Mouse (Mus musculus): ENCODE data around the gene Lhfp. TPM values are rescaled to one million over a fixed set of nuclear protein-coding genes. Genes with fewer than 3 reads are reported as not detected.

The Lhfp gene
- polyA plus RNA-seq, 1 experiment from 2014 or later: 77.0 TPM

GRCm38 (mm10) chr3:53004406-53005114 is 36.8 kb upstream of the Lhfp start:
- H3K4me3 ChIP-seq (ENCODE audit: low read length): no peak overlapping the region
- H3K9ac ChIP-seq (ENCODE audit: low read length): no peak overlapping the region
- H3K27me3 ChIP-seq (ENCODE audit: control insufficient read depth, insufficient read depth, low read depth, low read length): no peaks in the 10 kb centered on the region
- H3K27ac ChIP-seq (ENCODE audit: low read length): no peak overlapping the region
- H3K36me3 ChIP-seq (ENCODE audit: control insufficient read depth, insufficient read depth, low read length): peaks cover 19% of the 10 kb centered on the region
- ATAC-seq (ENCODE audit: low read depth): peak; percentile 51; the same call in 1 of the 2 replicates
- WGBS: 65% methylated on average over 2 of the region's 2 CpGs
- no peak overlapping the region for H3K4me2 ChIP-seq (ENCODE audit: low read depth, low read length)
- no peaks in the 10 kb centered on the region for H3K9me3 ChIP-seq (ENCODE audit: control insufficient read depth, low read length)
- H3K4me1 ChIP-seq (replicated peaks; ENCODE audit: control insufficient read depth, insufficient read depth, low read length): no peaks in the 10 kb centered on the region

GRCm38 (mm10) chr3:53007411-53007810 is 33.9 kb upstream of the Lhfp start:
- WGBS: 88% methylated on average over 8 of the region's 8 CpGs
- H3K27me3 ChIP-seq (ENCODE audit: control insufficient read depth, insufficient read depth, low read depth, low read length): no peaks in the 10 kb centered on the region
- H3K27ac ChIP-seq (ENCODE audit: low read length): no peak overlapping the region
- no peaks in the 10 kb centered on the region for H3K4me1 ChIP-seq (replicated peaks; ENCODE audit: control insufficient read depth, insufficient read depth, low read length)
- H3K4me3 ChIP-seq (ENCODE audit: low read length): no peak overlapping the region
- H3K9ac ChIP-seq (ENCODE audit: low read length): no peak overlapping the region
- no peaks in the 10 kb centered on the region for H3K9me3 ChIP-seq (ENCODE audit: control insufficient read depth, low read length)
- ATAC-seq (ENCODE audit: low read depth): no peak
- H3K4me2 ChIP-seq (ENCODE audit: low read depth, low read length): no peak overlapping the region
- peaks cover 19% of the 10 kb centered on the region for H3K36me3 ChIP-seq (ENCODE audit: control insufficient read depth, insufficient read depth, low read length)

- peak; percentile 94 for ATAC-seq (ENCODE audit: low read depth)
Measured at GRCm38 (mm10) chr3:53016436-53017340, 24.6 kb upstream of the Lhfp start, which contains the start of gene Cog6. Gene Cog6, minus strand, starts transcription at chr3:53017237.

GRCm38 (mm10) chr3:53027333-53027732 is 14.0 kb upstream of the Lhfp start:
- Histone ChIP-seq H3K36me3 (ENCODE audit: control insufficient read depth, insufficient read depth, low read length) (no peaks in the 10 kb centered on the region), H3K4me1 (replicated peaks; ENCODE audit: control insufficient read depth, insufficient read depth, low read length) (no peaks in the 10 kb centered on the region), H3K4me3 (ENCODE audit: low read length) (no peak overlapping the region), H3K27ac (ENCODE audit: low read length) (no peak overlapping the region), H3K9me3 (ENCODE audit: control insufficient read depth, low read length) (no peaks in the 10 kb centered on the region), H3K4me2 (ENCODE audit: low read depth, low read length) (no peak overlapping the region), H3K27me3 (ENCODE audit: control insufficient read depth, insufficient read depth, low read depth, low read length) (no peaks in the 10 kb centered on the region), H3K9ac (ENCODE audit: low read length) (no peak overlapping the region)
- no peak for ATAC-seq (ENCODE audit: low read depth)
- 70% methylated on average over 4 of the region's 4 CpGs for WGBS

More at GRCm38 (mm10) chr3:53016436-53017340, 24.6 kb upstream of the Lhfp start, which contains the start of gene Cog6:
- Histone ChIP-seq H3K9me3 (ENCODE audit: control insufficient read depth, low read length) (no peaks in the 10 kb centered on the region), H3K9ac (ENCODE audit: low read length) (peak within 1 kb of the TSS; percentile 77), H3K4me3 (ENCODE audit: low read length) (peak within 1 kb of the TSS; percentile 85), H3K27ac (ENCODE audit: low read length) (peak within 1 kb of the TSS; percentile 80), H3K4me1 (replicated peaks; ENCODE audit: control insufficient read depth, insufficient read depth, low read length) (no peaks in the 10 kb centered on the region; the same call in 1 of the 2 replicates), H3K36me3 (ENCODE audit: control insufficient read depth, insufficient read depth, low read length) (peaks cover 10% of the 10 kb centered on the region), H3K27me3 (ENCODE audit: control insufficient read depth, insufficient read depth, low read depth, low read length) (no peaks in the 10 kb centered on the region), H3K4me2 (ENCODE audit: low read depth, low read length) (peak within 1 kb of the TSS; percentile 83)
- WGBS: 3% methylated on average over 53 of the region's 53 CpGs

GRCm38 (mm10) chr3:53029046-53029445 is 12.3 kb upstream of the Lhfp start:
- no peaks in the 10 kb centered on the region for H3K27me3 ChIP-seq (ENCODE audit: control insufficient read depth, insufficient read depth, low read depth, low read length)
- no peaks in the 10 kb centered on the region for H3K9me3 ChIP-seq (ENCODE audit: control insufficient read depth, low read length)
- H3K27ac ChIP-seq (ENCODE audit: low read length): no peak overlapping the region
- no peak overlapping the region for H3K9ac ChIP-seq (ENCODE audit: low read length)
- H3K4me2 ChIP-seq (ENCODE audit: low read depth, low read length): no peak overlapping the region
- 18% methylated on average over 7 of the region's 7 CpGs for WGBS
- no peak overlapping the region for H3K4me3 ChIP-seq (ENCODE audit: low read length)
- H3K4me1 ChIP-seq (replicated peaks; ENCODE audit: control insufficient read depth, insufficient read depth, low read length): no peaks in the 10 kb centered on the region
- no peaks in the 10 kb centered on the region for H3K36me3 ChIP-seq (ENCODE audit: control insufficient read depth, insufficient read depth, low read length)
- no peak for ATAC-seq (ENCODE audit: low read depth)

- no peaks in the 10 kb centered on the region for H3K4me1 ChIP-seq (replicated peaks; ENCODE audit: control insufficient read depth, insufficient read depth, low read length)
- no peak overlapping the region for H3K4me2 ChIP-seq (ENCODE audit: low read depth, low read length)
- H3K9ac ChIP-seq (ENCODE audit: low read length): no peak overlapping the region
- no peak for ATAC-seq (ENCODE audit: low read depth)
- no peaks in the 10 kb centered on the region for H3K9me3 ChIP-seq (ENCODE audit: control insufficient read depth, low read length)
- H3K27me3 ChIP-seq (ENCODE audit: control insufficient read depth, insufficient read depth, low read depth, low read length): no peaks in the 10 kb centered on the region
- H3K36me3 ChIP-seq (ENCODE audit: control insufficient read depth, insufficient read depth, low read length): no peaks in the 10 kb centered on the region
- H3K27ac ChIP-seq (ENCODE audit: low read length): no peak overlapping the region
- WGBS: 41% methylated on average over 6 of the region's 6 CpGs
- H3K4me3 ChIP-seq (ENCODE audit: low read length): no peak overlapping the region
Measured at GRCm38 (mm10) chr3:53031586-53031985, 9.7 kb upstream of the Lhfp start.

GRCm38 (mm10) chr3:53032432-53032831 is 8.9 kb upstream of the Lhfp start:
- no peak overlapping the region for H3K9ac ChIP-seq (ENCODE audit: low read length)
- ATAC-seq (ENCODE audit: low read depth): no peak
- H3K4me1 ChIP-seq (replicated peaks; ENCODE audit: control insufficient read depth, insufficient read depth, low read length): no peaks in the 10 kb centered on the region
- 16% methylated on average over 5 of the region's 5 CpGs for WGBS
- H3K4me2 ChIP-seq (ENCODE audit: low read depth, low read length): no peak overlapping the region
- H3K27me3 ChIP-seq (ENCODE audit: control insufficient read depth, insufficient read depth, low read depth, low read length): no peaks in the 10 kb centered on the region
- no peak overlapping the region for H3K27ac ChIP-seq (ENCODE audit: low read length)
- no peak overlapping the region for H3K4me3 ChIP-seq (ENCODE audit: low read length)
- no peaks in the 10 kb centered on the region for H3K36me3 ChIP-seq (ENCODE audit: control insufficient read depth, insufficient read depth, low read length)
- no peaks in the 10 kb centered on the region for H3K9me3 ChIP-seq (ENCODE audit: control insufficient read depth, low read length)

GRCm38 (mm10) chr3:53033448-53033847 is 7.9 kb upstream of the Lhfp start:
- Histone ChIP-seq H3K27me3 (ENCODE audit: control insufficient read depth, insufficient read depth, low read depth, low read length) (no peaks in the 10 kb centered on the region), H3K4me3 (ENCODE audit: low read length) (no peak overlapping the region), H3K9me3 (ENCODE audit: control insufficient read depth, low read length) (no peaks in the 10 kb centered on the region), H3K4me2 (ENCODE audit: low read depth, low read length) (no peak overlapping the region), H3K36me3 (ENCODE audit: control insufficient read depth, insufficient read depth, low read length) (no peaks in the 10 kb centered on the region), H3K9ac (ENCODE audit: low read length) (no peak overlapping the region), H3K4me1 (replicated peaks; ENCODE audit: control insufficient read depth, insufficient read depth, low read length) (no peaks in the 10 kb centered on the region), H3K27ac (ENCODE audit: low read length) (no peak overlapping the region)
- 25% methylated on average over 3 of the region's 3 CpGs for WGBS
- no peak for ATAC-seq (ENCODE audit: low read depth)

- no peaks in the 10 kb centered on the region for H3K36me3 ChIP-seq (ENCODE audit: control insufficient read depth, insufficient read depth, low read length)
- no peak overlapping the region for H3K4me3 ChIP-seq (ENCODE audit: low read length)
- no peak for ATAC-seq (ENCODE audit: low read depth)
- H3K27me3 ChIP-seq (ENCODE audit: control insufficient read depth, insufficient read depth, low read depth, low read length): no peaks in the 10 kb centered on the region
- no peak overlapping the region for H3K9ac ChIP-seq (ENCODE audit: low read length)
- H3K27ac ChIP-seq (ENCODE audit: low read length): no peak overlapping the region
- peaks cover 6% of the 10 kb centered on the region; the same call in 1 of the 2 replicates for H3K4me1 ChIP-seq (replicated peaks; ENCODE audit: control insufficient read depth, insufficient read depth, low read length)
- WGBS: 59% methylated on average over 5 of the region's 5 CpGs
- no peak overlapping the region for H3K4me2 ChIP-seq (ENCODE audit: low read depth, low read length)
- H3K9me3 ChIP-seq (ENCODE audit: control insufficient read depth, low read length): no peaks in the 10 kb centered on the region
Measured at GRCm38 (mm10) chr3:53036076-53036475, 5.3 kb upstream of the Lhfp start.
